Mouse (Mus musculus) CH12.LX (cell line): ENCODE data around the gene Nelfcd. TPM values are rescaled to one million over a fixed set of nuclear protein-coding genes. Genes with fewer than 3 reads are reported as not detected.

Source experiments
- DNase-seq: peaks from one replicate; pipeline ENCODE4 v3.0.0-alpha.2; 2013; ENCODE audit errors: extremely low read depth
- H3K27ac ChIP-seq: 2 replicates; pipeline ENCODE4 v1.5.1; 2012; ENCODE audit warnings: low read depth, mild to moderate bottlenecking, control low read depth, moderate library complexity; ENCODE audit not compliant: insufficient read depth
- H3K27me3 ChIP-seq: replicated peaks from 2 replicates; pipeline ENCODE3; 2012; ENCODE audit warnings: inconsistent platforms
- H3K36me3 ChIP-seq, 2 experiments: replicated peaks in 1 of 2; 2 replicates each; pipeline versions ENCODE3 to v1.6.1; 2012; ENCODE audit warnings: inconsistent platforms in 1 of 2, low read length in 1 of 2, mild to moderate bottlenecking in 1 of 2, mixed read lengths in 1 of 2, moderate library complexity in 1 of 2; ENCODE audit not compliant: control insufficient read depth in 1 of 2, insufficient read depth in 1 of 2
- H3K4me1 ChIP-seq, 2 experiments: 2 replicates each; pipeline ENCODE4 v1.6.1; 2012; ENCODE audit warnings: inconsistent platforms in 1 of 2, moderate library complexity in 1 of 2; ENCODE audit not compliant: insufficient read depth in 2 of 2, control insufficient read depth in 1 of 2
- H3K4me2 ChIP-seq: 2 replicates; pipeline ENCODE4 v1.6.1; 2012; ENCODE audit warnings: low read depth, mild to moderate bottlenecking, control low read depth; ENCODE audit not compliant: poor library complexity, insufficient read depth, severe bottlenecking
- H3K4me3 ChIP-seq, 3 experiments: fragments of 150-350 bp in 1 of 3; sonication (generic) in 1 of 3; replicated peaks in 1 of 3; 2 replicates each; pipeline versions ENCODE3 to v1.5.1; 2011 to 2012; ENCODE audit warnings: low read depth in 2 of 3, low read length in 2 of 3, mild to moderate bottlenecking in 2 of 3, moderate library complexity in 2 of 3, control low read depth in 1 of 3, improper control_type of control experiment in 1 of 3, inconsistent platforms in 1 of 3, mixed read lengths in 1 of 3; ENCODE audit not compliant: poor library complexity in 1 of 3
- H3K79me2 ChIP-seq: replicated peaks from 2 replicates; pipeline ENCODE4 v1.6.1; 2012; ENCODE audit warnings: mild to moderate bottlenecking, moderate library complexity; ENCODE audit not compliant: control insufficient read depth, poor library complexity, insufficient read depth, severe bottlenecking; ENCODE audit errors: extremely low read depth
- H3K9ac ChIP-seq: 2 replicates; pipeline ENCODE4 v1.6.1; 2012; ENCODE audit warnings: low read depth, mild to moderate bottlenecking, control low read depth, moderate library complexity; ENCODE audit not compliant: insufficient read depth
- H3K9me3 ChIP-seq: replicated peaks from 2 replicates; pipeline ENCODE3; 2012; ENCODE audit warnings: low read length, inconsistent platforms, mixed read lengths
- CHD2 ChIP-seq: IDR thresholded peaks from 2 replicates; pipeline ENCODE4 v1.6.1; 2011; ENCODE audit warnings: low read length, improper control_type of control experiment
- EP300 ChIP-seq: IDR thresholded peaks from 2 replicates; pipeline ENCODE4 v1.6.1; 2011; ENCODE audit warnings: low read length, improper control_type of control experiment
- GABPA ChIP-seq: IDR thresholded peaks from 2 replicates; pipeline ENCODE4 v1.6.1; 2012; ENCODE audit warnings: low read depth, low read length, improper control_type of control experiment, inconsistent platforms; ENCODE audit not compliant: insufficient replicate concordance
- IRF4 ChIP-seq: IDR thresholded peaks from 2 replicates; pipeline ENCODE4 v1.6.1; 2014; ENCODE audit warnings: low read depth, mild to moderate bottlenecking, inconsistent platforms, low read length, improper control_type of control experiment
- JUN ChIP-seq: IDR thresholded peaks from 2 replicates; pipeline ENCODE4 v1.6.1; 2011; ENCODE audit warnings: low read depth, mild to moderate bottlenecking, low read length, improper control_type of control experiment, moderate library complexity; ENCODE audit not compliant: insufficient read depth
- JUND ChIP-seq: conservative IDR thresholded peaks from 2 replicates; pipeline ENCODE4 v1.6.1; 2011; ENCODE audit warnings: low read depth, low read length, improper control_type of control experiment
- KAT2A ChIP-seq: IDR thresholded peaks from 2 replicates; pipeline ENCODE4 v1.6.1; 2012; ENCODE audit warnings: low read length, improper control_type of control experiment, inconsistent platforms; ENCODE audit not compliant: insufficient replicate concordance
- MYC ChIP-seq: IDR thresholded peaks from 2 replicates; pipeline ENCODE4 v1.6.1; 2011; ENCODE audit warnings: low read depth, mild to moderate bottlenecking, improper control_type of control experiment, low read length
- SIN3A ChIP-seq: IDR thresholded peaks from 2 replicates; pipeline ENCODE4 v1.6.1; 2012; ENCODE audit warnings: low read length, improper control_type of control experiment, inconsistent platforms
- SMC3 ChIP-seq: IDR thresholded peaks from 2 replicates; pipeline ENCODE4 v1.6.1; 2011; ENCODE audit warnings: low read depth, low read length, improper control_type of control experiment
- TBP ChIP-seq: conservative IDR thresholded peaks from 2 replicates; pipeline ENCODE4 v1.6.1; 2011; ENCODE audit warnings: low read depth, low read length, improper control_type of control experiment
- TCF12 ChIP-seq: IDR thresholded peaks from 2 replicates; pipeline ENCODE4 v1.6.1; 2014; ENCODE audit warnings: low read depth, mild to moderate bottlenecking, inconsistent platforms, low read length, improper control_type of control experiment
- UBTF ChIP-seq: IDR thresholded peaks from 2 replicates; pipeline ENCODE4 v1.6.1; 2012; ENCODE audit warnings: low read depth, mild to moderate bottlenecking, inconsistent platforms, low read length, improper control_type of control experiment, moderate library complexity
- dilution Hi-C: fragments of 300-500 bp; cut with MboI; formaldehyde crosslinking; loops from 2 replicates; pipeline ENCODE4 v1.14.3; 2020; ENCODE audit warnings: low sequenced_read_pairs; ENCODE audit not compliant: extremely low pct_unique_long_range_greater_than_20kb, extremely low pct_ligation_motif_present
- in situ Hi-C: fragments of 300-500 bp; cut with MboI; formaldehyde crosslinking; loops from 3 replicates; pipeline ENCODE4 v1.14.3; 2019; ENCODE audit warnings: low sequenced_read_pairs, low pct_ligation_motif_present, low pct_unique_long_range_greater_than_20kb, mixed read lengths
- polyA plus RNA-seq: library from polyadenylated mRNA; unstranded; fragments of >175 nt; gene quantifications from 2 replicates; pipeline ENCODE4 v1.2.1, GENCODE M21; 2012; ENCODE audit warnings: low read depth; ENCODE audit not compliant: insufficient read length
- total RNA-seq, 2 experiments: library from RNA; depleted of rRNA; stranded (reverse); fragments of 300-350 nt in 1 of 2; fragments of >200 nt in 1 of 2; gene quantifications; 2 replicates each; pipeline ENCODE4 v1.2.3; 2012 to 2014

Nelfcd gene
- total and polyA plus RNA-seq, 3 experiments: 39.1 to 50.5 (median 44.6) TPM

DNA sequence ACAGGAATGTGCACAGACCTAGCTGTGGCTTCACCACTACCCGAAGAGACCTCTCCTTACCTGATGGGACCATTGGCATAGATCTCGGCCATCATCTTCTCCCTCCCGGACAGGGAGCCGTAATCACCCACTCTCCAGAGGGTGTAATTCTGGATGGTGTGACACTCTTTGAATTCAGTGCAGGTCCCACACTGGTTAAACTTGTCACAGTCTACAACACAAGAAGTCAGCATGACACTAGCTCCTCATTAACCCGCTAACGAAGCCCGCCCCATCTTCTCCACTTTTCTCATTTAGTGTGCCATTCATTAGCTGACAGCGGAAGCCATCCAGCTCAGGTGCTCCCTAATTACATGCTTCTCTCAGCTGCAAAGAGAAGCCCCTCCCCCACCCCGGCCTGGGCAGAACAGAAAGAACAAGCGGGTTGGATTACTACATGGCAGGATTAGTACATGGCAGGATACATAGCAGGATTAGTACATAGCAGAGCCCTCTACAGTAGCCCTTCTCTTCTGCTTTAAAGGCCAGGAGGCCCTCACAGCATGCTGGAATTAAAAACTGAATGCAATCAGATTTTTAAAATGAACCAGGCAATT, 13.5 kb downstream of the Nelfcd start:
- Histone ChIP-seq H3K36me3 (peaks cover 77 to 92% of the 10 kb centered on the region in 2 experiments), H3K9ac (no peak overlapping the region), H3K79me2 (no peaks in the 10 kb centered on the region), H3K27ac (no peak overlapping the region), H3K4me3 (no peak overlapping the region), H3K4me1 (peaks cover under 1 to 11% of the 10 kb centered on the region in 2 experiments; a peak in 3 of 4 replicates), H3K27me3 (no peaks in the 10 kb centered on the region), H3K9me3 (no peaks in the 10 kb centered on the region), H3K4me2 (no peak overlapping the region)
- dilution Hi-C loops (no loop called here), in situ Hi-C loops (no loop called here)
- DNase-seq: no peak
- TF ChIP-seq TBP (no peak), CHD2 (0 out of 2 replicates have a peak, but pooled peaks have one; percentile 20)

DNA sequence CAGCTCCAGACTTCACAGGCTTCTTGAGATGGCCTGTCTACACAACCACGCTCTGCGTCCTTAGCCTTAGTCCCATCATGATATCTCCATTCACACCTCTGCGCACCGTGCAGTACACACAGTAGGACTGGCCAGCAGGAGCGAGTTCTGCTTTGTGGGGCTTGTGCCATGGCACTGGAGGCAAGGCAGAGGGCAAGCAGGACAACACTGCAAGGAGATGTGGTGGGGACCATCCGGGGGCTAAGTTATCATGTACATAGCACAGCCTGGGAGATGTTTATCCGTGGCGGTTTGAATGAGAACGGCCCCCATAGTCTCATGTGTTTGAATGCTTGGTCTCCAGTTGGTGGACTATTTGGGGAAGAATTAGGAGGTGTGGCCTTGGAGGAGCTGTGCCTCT, 19.3 kb downstream of the Nelfcd start:
- no peaks in the 10 kb centered on the region for H3K27me3 ChIP-seq
- H3K9ac ChIP-seq: no peak overlapping the region
- peaks cover 18 to 58% of the 10 kb centered on the region in 2 experiments for H3K4me1 ChIP-seq
- H3K36me3 ChIP-seq: peaks cover 40 to 64% of the 10 kb centered on the region in 2 experiments
- dilution Hi-C loops (no loop called here), in situ Hi-C loops (no loop called here)
- DNase-seq: no peak
- H3K79me2 ChIP-seq: peaks cover 29% of the 10 kb centered on the region
- H3K9me3 ChIP-seq: no peaks in the 10 kb centered on the region
- no peak overlapping the region for H3K27ac ChIP-seq
- H3K4me2 ChIP-seq: no peak overlapping the region
- no peak overlapping the region for H3K4me3 ChIP-seq
- TF ChIP-seq JUND: no peak
- no peak for TF ChIP-seq JUN
- no peak for TF ChIP-seq GABPA
- no peak for TF ChIP-seq SMC3
- TF ChIP-seq MYC: no peak
- TF ChIP-seq TCF12: no peak
- no peak for TF ChIP-seq EP300
- no peak for TF ChIP-seq IRF4
- no peak for TF ChIP-seq UBTF
- TF ChIP-seq KAT2A: no peak
- no peak for TF ChIP-seq SIN3A
